Mouse (Mus musculus): Measurements from ENCODE around the gene Pkd1. TPM values are rescaled to one million over a fixed set of nuclear protein-coding genes. Genes with fewer than 3 reads are reported as not detected.

Gene Pkd1
- total RNA-seq, 2 experiments from 2014 or later = 34.1 to 34.5 TPM

DNA sequence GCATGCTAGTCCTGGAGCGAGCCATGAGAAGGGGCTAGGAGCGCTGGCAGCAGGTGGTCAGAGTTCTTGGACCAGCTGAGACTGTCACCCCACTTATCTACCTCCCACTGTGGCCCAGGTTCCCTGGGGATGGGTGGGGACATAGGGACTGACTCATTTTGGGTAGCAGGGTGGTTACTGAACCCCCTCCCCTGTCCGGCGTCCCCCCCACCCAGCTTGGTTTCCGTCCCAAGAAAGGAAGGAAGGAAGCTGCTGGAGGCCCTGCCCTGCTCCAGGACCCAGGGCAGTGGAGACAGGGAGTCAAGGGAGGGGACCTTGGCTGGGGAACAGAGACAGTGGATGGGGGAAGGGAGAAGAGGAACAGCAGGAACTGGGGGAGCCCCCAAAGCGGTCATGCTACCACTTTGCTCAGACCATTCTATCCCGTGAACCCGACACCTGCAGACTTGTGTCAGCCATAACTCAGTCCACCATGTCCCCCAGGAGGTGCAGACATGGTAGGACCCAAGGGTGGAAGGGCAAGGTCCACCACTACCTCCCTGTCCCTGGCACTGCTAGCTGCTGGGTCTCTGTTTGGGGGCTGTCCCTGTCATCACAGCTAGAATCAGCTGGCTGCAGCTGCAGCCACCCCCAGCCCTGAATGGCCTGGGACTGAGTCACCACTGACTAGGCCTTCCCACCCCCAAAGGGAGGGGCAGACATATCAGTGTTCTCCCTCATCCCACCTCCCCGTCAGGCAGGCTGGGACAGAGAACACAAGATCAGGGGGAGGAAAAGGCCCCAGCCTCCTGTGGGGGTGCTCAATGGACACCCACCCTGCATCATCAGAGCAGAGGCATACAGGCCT is 95.5 kb downstream of the Pkd1 start:
- DNase-seq = peak; percentile 76 to 91

GRCm38 (mm10) chr17:24645916-24646315 is 96.3 kb downstream of the Pkd1 start:
- DNase-seq = peak; percentile 64 to 89

Small RNAs within 50 kb of the gene (microRNA-seq; reads per million reads assigned to microRNA genes)
- 1.1 to 1.4 reads per million in 2 experiments for gene Gm24589

Other genes with a start within 250 kb of the Pkd1 start
- gene Abca17, start 198.8 kb upstream of the Pkd1 start, total RNA-seq (2021) = under 1 TPM in 1 of 2 experiments, not detected in 1; 0.05 TPM
- gene Abca3, start 197.9 kb upstream of the Pkd1 start, total RNA-seq (2021) = 10 to 100 TPM; 11.1 to 13.1 TPM
- gene Rnps1, start 135.3 kb upstream of the Pkd1 start, total RNA-seq (2021) = 10 to 100 TPM; 60.6 to 64.6 TPM
- 100 to 1,000 TPM; 472 to 487 TPM for gene Eci1, start 123.2 kb upstream of the Pkd1 start, total RNA-seq (2021)
- gene Dnase1l2, start 106.7 kb upstream of the Pkd1 start, total RNA-seq (2021) = 1 to 10 TPM in 1 of 2 experiments, under 1 TPM in 1; 0.69 to 1.5 TPM
- 10 to 100 TPM in 1 of 2 experiments, 1 to 10 TPM in 1; 9.8 to 10.1 TPM for gene E4f1, start 79.5 kb upstream of the Pkd1 start, total RNA-seq (2021)
- 10 to 100 TPM; 40.1 to 43.5 TPM for gene Pgp, start 79.4 kb upstream of the Pkd1 start, total RNA-seq (2021)
- not detected for gene Bricd5, start 76.0 kb upstream of the Pkd1 start, total RNA-seq (2021)
- gene Mlst8, start 70.8 kb upstream of the Pkd1 start, total RNA-seq (2021) = 10 to 100 TPM in 1 of 2 experiments, 1 to 10 TPM in 1; 8.1 to 10.3 TPM
- under 1 TPM; 0.15 to 0.20 TPM for gene Caskin1, start 61.2 kb upstream of the Pkd1 start, total RNA-seq (2021)
- 10 to 100 TPM; 35.8 to 38.5 TPM for gene Traf7, start 21.9 kb upstream of the Pkd1 start, total RNA-seq (2021)
- not detected for gene Rab26, start 15.6 kb upstream of the Pkd1 start, total RNA-seq (2021)
- 100 to 1,000 TPM; 104 to 108 TPM for gene Tsc2, start 82.8 kb downstream of the Pkd1 start, total RNA-seq (2021)
- 1 to 10 TPM; 2.6 to 3.1 TPM for gene Nthl1, start 82.8 kb downstream of the Pkd1 start, total RNA-seq (2021)
- gene Slc9a3r2, start 100.5 kb downstream of the Pkd1 start, total RNA-seq (2021) = 100 to 1,000 TPM in 1 of 2 experiments, 10 to 100 TPM in 1; 88.2 to 103 TPM
- gene Npw, start 108.6 kb downstream of the Pkd1 start, total RNA-seq (2021) = not detected
- gene Zfp598, start 119.9 kb downstream of the Pkd1 start, total RNA-seq (2021) = 10 to 100 TPM; 16.4 to 17.2 TPM
- under 1 TPM in 1 of 2 experiments, not detected in 1; 0.17 TPM for gene Syngr3, start 140.1 kb downstream of the Pkd1 start, total RNA-seq (2021)
- 10 to 100 TPM; 24.0 to 24.3 TPM for gene Gfer, start 146.3 kb downstream of the Pkd1 start, total RNA-seq (2021)
- under 1 TPM; 0.77 to 0.99 TPM for gene Noxo1, start 146.4 kb downstream of the Pkd1 start, total RNA-seq (2021)
- 10 to 100 TPM; 18.0 to 20.1 TPM for gene Tbl3, start 157.8 kb downstream of the Pkd1 start, total RNA-seq (2021)
- not detected for gene Rnf151, start 168.2 kb downstream of the Pkd1 start, total RNA-seq (2021)
- gene Rps2, start 168.3 kb downstream of the Pkd1 start, total RNA-seq (2021) = 100 to 1,000 TPM; 701 to 738 TPM
- gene Ndufb10, start 174.6 kb downstream of the Pkd1 start, total RNA-seq (2021) = 1,000 to 10,000 TPM in 1 of 2 experiments, 100 to 1,000 TPM in 1; 976 to 1,178 TPM
- gene Rpl3l, start 178.0 kb downstream of the Pkd1 start, total RNA-seq (2021) = 100 to 1,000 TPM; 390 to 433 TPM
- gene Msrb1, start 186.8 kb downstream of the Pkd1 start, total RNA-seq (2021) = 100 to 1,000 TPM; 181 to 183 TPM
- under 1 TPM in 1 of 2 experiments, not detected in 1; 0.33 TPM for gene Hs3st6, start 203.2 kb downstream of the Pkd1 start, total RNA-seq (2021)

All from heart, adult 18-20 months (tissue).